Mouse (Mus musculus) G1E-ER4 (cell line): ENCODE measurements around the gene Ctdspl. TPM values are rescaled to one million over a fixed set of nuclear protein-coding genes. Genes with fewer than 3 reads are reported as not detected.

ENCODE experiments used
- GATA1 ChIP-seq: IDR thresholded peaks from one replicate; pipeline ENCODE4 v1.8.0; 2012; ENCODE audit warnings: low read length, inconsistent platforms
- polyA plus RNA-seq: library from polyadenylated mRNA; stranded (reverse); fragments of >175 nt; gene quantifications from 2 replicates; pipeline ENCODE4 v1.2.3, GENCODE M21; 2012

Gene Ctdspl
- polyA plus RNA-seq, 1 experiment: 0.01 TPM

DNA sequence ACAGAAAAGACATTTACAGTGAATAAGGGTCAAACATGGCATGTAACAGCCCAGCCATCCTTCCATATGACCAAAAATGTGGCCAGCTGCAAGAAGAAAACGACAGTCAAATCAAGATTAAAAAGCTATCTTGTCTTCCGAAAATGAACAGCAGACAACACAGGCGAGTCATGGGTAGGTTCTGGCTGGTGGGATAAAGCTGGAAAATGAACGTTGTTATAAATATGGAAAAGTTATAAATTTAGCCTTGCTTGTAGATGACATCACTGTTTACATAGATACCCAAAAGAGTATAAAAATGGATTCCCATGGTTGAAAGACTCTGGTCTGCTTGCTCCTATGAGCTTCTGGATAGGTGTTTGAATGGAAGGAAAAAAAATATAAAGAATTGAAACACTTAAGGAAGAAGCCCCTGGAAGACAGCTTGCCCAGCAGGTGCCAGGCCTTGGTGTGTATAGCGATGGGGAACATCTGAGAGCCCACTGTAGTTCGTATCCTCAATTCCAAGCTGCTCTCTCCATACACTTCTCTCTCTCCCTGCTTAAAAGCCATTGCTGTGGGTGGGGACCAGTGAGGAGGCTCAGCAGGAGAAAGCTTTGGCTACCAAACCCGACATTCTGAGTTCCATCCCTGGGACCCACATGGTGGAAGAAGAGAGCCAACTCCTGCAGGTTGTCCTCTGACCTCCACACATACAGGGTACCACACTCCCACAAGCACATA, 90.7 kb downstream of the Ctdspl start:
- TF ChIP-seq GATA1: no peak

DNA sequence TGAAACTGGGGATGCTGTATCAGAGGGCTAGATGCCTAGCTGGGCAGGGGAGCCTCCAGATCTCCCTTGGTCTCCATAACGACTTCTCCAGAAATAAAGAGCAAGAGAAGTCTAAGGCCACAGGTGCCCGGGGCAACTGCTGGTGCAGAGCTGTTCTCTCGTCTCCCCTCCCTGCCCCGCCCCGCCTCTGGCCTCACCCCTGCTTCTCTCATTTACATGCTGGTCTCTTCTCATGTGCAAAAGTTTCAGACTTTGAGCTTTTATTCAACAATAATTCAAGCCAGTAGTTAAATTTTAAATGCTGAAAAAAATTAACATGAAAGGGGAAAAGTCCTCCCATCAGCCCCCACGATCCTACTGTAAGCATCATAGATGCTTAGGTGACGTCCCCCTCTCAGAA, 95.5 kb downstream of the Ctdspl start:
- no peak for TF ChIP-seq GATA1

DNA sequence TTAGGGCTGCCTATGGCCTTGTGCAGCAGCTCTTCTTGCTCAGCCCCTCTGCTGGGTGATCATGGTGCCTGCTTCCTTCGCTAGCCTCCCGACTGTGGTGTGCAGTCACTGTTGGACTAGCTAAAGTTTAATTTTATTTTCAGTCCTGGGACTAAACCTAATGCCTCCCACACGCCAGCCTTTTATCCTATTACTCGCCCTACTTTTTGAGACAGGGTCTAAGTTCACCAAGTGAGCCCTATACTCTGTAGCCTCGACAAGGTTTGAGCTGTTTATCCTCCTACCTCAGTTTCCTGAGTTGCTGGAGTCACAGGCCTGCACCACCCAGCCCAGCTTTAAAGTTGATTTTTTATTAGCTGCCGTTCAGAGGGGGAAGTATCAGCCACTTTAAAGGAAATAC, 99.0 kb downstream of the Ctdspl start:
- TF ChIP-seq GATA1: no peak

DNA sequence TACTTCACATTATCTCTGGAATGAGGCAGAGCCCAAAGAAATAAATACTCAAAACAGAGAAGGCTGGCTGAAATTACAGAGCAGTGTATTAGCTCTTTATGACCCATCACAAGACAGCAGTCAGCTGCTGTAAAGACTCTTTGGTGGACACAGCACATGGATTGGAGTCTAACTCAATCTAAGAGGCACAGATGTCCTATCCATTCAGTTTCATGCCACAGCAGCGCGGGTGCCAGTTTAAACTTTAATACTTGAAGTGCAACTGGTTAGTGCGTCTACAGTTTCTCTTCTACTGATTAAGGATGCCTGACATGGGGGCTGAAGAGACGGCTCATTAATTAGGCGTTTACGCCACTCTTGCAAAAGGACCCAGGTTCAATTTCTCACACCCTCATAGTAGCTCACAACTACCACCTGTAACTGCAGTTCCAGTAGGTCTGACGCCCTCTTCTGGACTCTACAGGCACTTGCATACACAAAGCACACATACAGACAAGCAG, 99.6 kb downstream of the Ctdspl start:
- no peak for TF ChIP-seq GATA1

DNA sequence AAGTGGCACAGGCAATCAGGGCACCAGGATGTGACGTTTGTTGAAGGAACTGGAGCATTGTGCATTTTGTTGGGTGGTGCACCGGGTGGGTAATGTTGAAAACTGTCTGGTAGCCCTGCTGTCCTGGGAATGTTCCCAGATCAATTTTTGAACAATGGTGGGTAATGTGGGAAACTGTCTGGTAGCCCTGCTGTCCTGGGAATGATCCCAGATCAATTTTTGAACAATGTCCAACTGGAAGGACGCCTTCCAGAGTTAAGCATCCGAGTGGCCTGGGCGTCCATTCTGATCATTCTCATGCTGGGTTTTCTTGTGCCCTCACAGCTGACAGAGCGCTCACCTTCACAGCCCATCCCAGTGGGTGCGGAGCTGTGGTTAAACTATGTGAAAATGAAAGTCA, 101.1 kb downstream of the Ctdspl start:
- TF ChIP-seq GATA1: no peak

DNA sequence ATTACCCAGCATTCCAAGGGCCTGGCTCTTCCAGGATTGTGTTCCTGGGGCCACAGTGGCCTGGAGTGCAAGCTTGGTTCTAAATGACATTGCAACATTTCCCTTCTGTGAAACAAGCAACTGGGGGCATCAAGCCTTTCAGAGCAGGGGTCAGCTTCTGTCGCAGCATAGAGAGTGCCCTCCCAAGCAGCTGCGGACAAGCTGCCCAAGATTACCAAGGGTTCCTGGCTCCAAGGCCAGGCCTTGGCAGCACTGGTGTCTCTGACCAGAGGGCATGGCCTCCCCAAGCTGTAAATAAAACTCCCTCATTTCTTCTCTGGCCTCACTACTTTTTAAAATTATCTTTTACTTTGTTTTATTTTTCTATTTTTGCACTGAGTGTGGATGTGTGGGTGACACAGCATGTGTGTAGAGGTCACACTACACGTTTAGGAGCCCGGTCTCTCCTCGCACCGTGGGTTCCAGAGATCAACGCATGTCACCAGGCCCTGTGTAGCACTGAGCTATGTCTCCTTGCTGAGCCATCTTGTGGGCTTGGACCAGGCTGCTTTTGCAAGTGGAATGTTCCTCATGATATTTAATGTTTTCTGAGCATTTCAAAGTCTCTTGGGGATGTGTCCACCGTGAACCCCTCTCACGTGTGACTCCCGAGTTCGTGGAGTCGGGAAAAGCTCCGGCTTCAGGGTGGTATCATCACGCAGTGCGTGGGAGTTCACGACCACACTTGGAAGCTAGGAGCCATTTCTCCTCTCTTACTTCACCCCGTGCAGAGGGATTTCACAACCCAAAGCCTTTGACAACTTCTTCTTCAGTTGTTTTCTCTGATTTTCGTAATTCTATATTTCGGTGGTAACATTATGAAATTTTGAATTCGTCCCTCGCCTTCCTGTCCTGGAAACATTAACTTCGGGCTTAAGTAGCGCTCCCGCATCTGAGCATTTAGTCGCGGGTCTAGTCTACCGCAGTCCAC, 102.3 kb downstream of the Ctdspl start:
- no peak for TF ChIP-seq GATA1

DNA sequence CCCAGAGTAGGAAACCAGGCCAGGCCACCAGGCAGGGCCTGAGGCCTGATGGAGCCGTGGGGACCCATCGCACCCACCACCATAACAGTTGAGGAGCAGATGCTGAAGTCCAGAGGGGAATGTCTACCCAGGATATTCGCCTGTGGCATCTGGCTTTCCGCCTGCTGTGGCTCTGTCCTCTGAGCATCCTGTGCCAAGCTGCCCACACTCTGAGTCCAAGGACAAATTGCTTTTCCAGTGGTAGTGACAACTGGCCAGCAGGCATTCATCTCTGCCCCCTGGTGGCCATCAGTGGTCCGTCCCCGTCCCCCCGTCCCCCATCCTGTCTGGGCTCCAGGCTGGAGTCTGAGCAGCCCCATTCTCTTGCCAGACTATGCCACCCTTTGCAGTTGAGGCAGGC, 103.3 kb downstream of the Ctdspl start:
- no peak for TF ChIP-seq GATA1

DNA sequence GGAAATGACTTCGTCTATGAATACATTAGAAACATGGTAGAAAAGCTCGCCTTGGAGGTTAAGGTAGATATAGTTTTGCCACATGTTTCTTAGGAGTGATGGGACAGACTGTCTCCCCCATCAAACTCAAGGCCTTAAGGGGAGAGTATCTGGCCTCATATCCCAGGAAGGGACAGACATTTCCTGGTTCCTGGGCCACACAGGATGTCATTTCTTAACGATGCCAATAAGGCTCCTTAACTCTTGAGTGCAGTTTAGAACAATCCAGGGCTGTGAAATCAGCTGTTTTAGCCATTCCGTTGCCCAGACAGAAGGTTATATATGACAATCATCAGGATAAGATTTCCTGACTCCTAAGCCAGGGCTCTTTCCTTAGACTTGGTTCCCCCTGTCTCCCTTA, 104.8 kb downstream of the Ctdspl start:
- TF ChIP-seq GATA1: no peak

DNA sequence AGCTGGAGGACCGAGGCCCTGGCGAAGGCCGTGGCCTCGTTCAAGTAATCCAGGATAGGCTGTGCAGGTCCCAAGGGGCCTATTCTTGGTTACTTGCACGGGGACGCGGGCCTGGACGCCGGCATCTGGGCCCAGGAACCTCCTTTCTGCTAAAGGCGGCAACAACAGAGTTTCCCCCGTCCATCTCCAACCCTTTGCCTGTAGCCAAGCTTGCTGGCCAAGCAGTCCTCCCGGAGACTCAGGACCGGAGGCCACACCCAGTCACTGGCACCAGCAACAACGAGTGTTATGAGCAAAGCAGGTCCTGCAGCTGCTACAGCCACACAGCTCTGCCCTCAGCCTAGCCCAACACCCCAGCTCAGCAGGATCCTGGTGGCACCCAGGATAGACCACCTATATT, 105.5 kb downstream of the Ctdspl start:
- TF ChIP-seq GATA1: no peak

DNA sequence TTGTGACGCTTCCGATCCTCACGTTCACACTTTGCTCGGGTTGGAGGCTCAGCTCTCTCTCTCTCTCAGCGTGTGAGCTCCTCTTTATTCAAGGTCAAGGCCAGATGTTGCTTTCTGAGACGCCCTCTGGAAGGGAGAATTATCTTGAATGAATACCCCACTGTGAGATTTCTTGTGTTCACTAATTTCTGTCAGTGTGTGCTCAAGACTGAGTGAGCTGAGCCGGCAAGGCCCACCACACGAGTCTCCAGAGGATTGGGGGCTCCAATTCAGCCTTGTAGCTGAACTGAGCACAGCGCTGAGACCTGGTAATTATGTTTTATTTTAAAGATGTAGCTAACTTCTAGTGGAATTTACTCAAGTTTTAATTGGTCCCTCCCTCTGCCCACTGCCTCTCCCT, 106.3 kb downstream of the Ctdspl start:
- TF ChIP-seq GATA1: no peak

DNA sequence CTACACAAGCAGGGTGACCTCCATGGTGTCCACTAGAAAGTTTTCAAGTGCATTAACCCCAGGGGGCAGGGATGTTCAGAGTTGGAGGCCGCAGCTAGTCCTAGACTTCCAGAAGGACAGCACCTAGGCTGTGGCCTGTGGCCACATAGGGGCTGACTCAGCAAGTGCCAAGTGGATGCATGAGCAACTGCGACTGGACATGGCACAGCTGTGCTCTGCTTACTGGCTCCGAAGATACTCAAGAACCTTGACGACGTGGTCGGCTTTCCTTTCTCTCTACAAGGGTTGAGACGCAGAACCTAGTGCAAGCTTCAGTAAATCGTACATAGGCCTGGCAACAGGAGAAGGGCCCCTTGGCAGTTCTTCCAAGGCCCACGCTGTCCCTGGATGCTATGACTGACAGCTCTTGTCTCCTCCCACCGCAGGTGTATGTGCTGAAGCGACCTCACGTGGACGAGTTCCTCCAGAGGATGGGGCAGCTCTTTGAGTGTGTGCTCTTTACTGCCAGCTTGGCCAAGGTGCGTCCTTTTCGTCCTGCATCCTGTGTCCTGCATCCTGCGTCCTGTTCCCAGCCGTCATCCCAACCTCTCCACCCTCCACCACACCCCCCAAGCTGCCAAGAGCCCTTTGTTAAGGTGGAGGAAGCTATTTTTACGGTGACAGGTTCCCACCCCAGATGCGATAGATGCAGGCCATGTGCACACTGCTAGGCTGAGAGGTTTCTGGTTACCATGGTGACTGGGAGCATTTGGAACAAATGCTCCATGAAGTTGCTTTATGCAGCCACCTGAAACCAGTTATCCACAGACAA, 107.1 kb downstream of the Ctdspl start:
- no peak for TF ChIP-seq GATA1

DNA sequence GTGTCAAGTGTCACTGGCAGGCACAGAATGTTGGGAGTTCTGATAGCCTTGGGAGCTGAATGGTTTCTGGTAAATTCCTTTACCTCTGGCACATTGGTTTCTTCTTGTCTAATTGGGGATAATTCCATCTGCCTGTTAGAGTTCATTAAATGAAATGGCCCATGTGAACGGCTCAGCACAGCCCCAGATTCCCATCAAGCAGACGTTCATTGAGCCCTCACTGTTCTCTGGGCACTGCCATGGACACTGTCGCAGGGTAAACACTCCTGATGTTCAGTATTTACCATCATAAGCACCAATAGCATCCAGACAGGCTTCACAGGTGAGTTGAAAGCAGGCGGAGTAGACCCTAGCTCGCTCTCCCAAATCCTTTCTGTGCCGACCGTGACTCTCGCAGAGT, 107.8 kb downstream of the Ctdspl start:
- TF ChIP-seq GATA1: no peak

DNA sequence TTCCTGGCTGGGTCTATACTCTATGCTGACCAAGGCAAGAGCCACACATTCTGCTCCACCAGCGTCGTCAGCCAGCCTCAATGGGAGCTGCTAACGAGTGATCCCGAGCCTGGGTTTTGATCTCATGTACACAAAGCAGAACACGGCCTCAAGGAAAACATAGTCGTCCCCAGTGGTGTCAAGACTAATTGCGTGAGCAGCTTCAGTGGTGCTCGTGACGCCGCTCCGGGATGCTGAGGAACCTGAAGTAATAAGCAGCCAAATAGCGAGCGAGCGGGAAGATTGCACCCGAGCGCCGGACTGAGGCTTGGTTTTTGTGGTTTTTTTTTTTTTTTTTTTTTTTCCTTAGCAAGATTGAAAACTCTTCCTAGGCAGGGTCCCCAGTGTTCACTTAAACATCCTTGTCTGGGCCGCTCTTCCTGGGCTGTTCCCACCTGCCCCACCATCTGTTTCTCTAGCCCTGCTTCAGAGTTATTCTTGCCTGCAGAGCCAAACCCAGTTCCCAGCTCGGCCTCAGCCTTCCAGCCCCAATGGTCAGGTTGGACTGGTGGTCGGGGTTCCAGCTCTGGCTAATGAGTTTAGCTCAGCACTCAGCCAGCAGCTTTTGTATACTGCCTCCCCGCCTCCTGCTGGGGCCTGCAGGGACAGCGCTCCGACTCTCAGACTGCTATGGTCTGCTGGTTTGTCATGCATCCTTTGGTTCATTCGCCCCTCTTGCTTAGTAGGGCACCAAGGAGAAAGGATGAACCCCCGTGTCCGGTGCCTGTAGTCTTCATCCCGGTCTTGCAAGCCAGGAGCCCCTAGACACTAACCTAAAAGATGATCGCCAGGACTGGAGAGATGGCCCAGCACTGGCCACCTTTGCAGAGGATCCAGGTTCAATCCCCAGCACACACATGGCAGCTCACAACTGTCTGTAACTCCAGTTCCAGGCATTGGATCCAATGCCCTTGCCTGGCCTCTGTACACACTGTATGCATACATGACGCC, 108.7 kb downstream of the Ctdspl start:
- TF ChIP-seq GATA1: no peak

DNA sequence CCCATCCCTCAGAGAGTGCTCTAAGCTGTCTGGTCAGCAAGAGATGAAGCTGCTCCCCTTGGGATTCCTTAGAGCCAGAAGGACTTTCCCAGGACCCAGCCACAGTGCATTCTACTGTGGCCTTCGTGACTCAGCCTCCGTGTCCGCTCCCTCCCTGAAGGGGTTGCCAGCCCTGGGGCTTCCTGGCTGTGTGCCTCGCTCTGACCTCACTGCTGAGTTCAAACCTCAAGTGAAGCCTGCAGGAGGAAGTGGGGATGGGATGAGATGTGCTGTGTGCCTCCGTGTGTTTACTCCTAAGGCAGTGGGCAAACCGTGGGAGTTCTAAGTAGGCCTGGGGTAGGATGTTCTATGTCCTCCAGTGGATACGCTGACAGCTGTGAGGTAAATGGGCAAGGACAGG, 109.6 kb downstream of the Ctdspl start:
- no peak for TF ChIP-seq GATA1
